In the genomic region with DNA sequence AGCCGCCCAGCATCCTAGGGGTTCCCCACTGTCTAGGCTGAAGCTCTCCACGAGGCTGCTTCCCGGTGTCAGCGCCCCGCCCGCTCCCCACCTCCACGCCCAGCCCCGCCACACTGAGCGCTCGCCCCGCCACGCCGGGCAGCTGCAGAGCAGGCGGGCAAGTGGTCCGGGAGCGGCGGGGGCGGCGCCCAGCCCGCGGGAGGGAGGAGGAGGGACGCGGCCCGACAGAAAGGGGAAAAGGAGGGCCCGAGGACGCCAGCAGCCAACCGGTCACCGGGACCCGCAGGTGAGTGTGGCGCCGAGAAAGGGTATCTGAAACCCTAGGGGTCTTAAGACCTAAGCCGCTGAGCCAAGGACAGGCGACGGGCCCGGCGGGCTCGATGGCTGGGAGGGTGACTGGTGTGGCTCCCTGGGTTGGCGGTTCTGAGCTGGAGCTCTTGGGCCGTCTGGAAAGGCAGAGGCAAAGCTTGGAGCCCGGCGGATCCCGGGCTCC, we compare ENCODE assay signal across 8 mouse cellular contexts. TPM values are rescaled to one million over a fixed set of nuclear protein-coding genes. Genes with fewer than 3 reads are reported as not detected.
A peak's percentile ranks its signal among the peaks of the same experiment; 100 is the strongest.
DNase-seq lines count a peak whose midpoint lies in the region; ATAC-seq lines count a peak whose summit lies in the region.

Adgrg2 (plus strand) TSS at position 227 of the 493 bp plus-strand sequence.

- no peaks in the 10 kb centered on the region for H3K36me3 ChIP-seq in embryonic facial prominence, embryonic 10.5 days (replicated peaks)
- no peaks in the 10 kb centered on the region for H3K36me3 ChIP-seq in heart, embryonic 16.5 days (ENCODE audit: control insufficient read depth, insufficient read depth)
- H3K36me3 ChIP-seq in limb, embryonic 11.5 days (ENCODE audit: control insufficient read depth, insufficient read depth, low read length): no peaks in the 10 kb centered on the region
- H3K36me3 ChIP-seq in midbrain, embryonic 13.5 days: no peaks in the 10 kb centered on the region

- peak within 1 kb of the TSS; percentile 48 for H3K27ac ChIP-seq in embryonic facial prominence, embryonic 10.5 days (replicated peaks)
- H3K27ac ChIP-seq in heart, embryonic 16.5 days (ENCODE audit: low read length): no peak within 1 kb of the TSS
- no peak within 1 kb of the TSS for H3K27ac ChIP-seq in limb, embryonic 11.5 days (replicated peaks; ENCODE audit: low read depth, low read length)
- H3K27ac ChIP-seq in midbrain, embryonic 13.5 days: no peak within 1 kb of the TSS

- H3K9me3 ChIP-seq in embryonic facial prominence, embryonic 10.5 days: no peaks in the 10 kb centered on the region
- no peaks in the 10 kb centered on the region for H3K9me3 ChIP-seq in heart, embryonic 16.5 days (replicated peaks; ENCODE audit: control insufficient read depth, low read length)
- H3K9me3 ChIP-seq in limb, embryonic 11.5 days (ENCODE audit: control insufficient read depth, low read length): no peaks in the 10 kb centered on the region
- no peaks in the 10 kb centered on the region for H3K9me3 ChIP-seq in midbrain, embryonic 13.5 days

- peak; percentile 1 for DNase-seq in right cerebral cortex, adult 18-20 months
- no peak for DNase-seq in right cerebral cortex, adult 2 months (ENCODE audit: low spot score in 2 of 2)
- DNase-seq in embryonic facial prominence, embryonic 10.5 days (ENCODE audit: low spot score): peak; percentile 49
- DNase-seq in limb, embryonic 11.5 days (ENCODE audit: low spot score): peak; percentile 43
- DNase-seq in urinary bladder, postnatal 25 days (ENCODE audit: low spot score): peak; percentile 7
- no peak for DNase-seq in frontal cortex, adult 2 months (ENCODE audit: extremely low spot score in 1 of 2, low spot score in 1 of 2)

- WGBS in embryonic facial prominence, embryonic 10.5 days: 12% methylated on average over 34 of the region's 42 CpGs
- whole genome bisulfite sequencing in heart, embryonic 16.5 days: 13% methylated on average over 40 of the region's 42 CpGs
- 9% methylated on average over 32 of the region's 42 CpGs for WGBS in limb, embryonic 11.5 days
- 13% methylated on average over 38 of the region's 42 CpGs for WGBS in midbrain, embryonic 13.5 days

- no peaks in the 10 kb centered on the region for H3K4me1 ChIP-seq in embryonic facial prominence, embryonic 10.5 days
- no peaks in the 10 kb centered on the region for H3K4me1 ChIP-seq in heart, embryonic 16.5 days (ENCODE audit: control insufficient read depth, insufficient read depth, low read length)
- no peaks in the 10 kb centered on the region for H3K4me1 ChIP-seq in limb, embryonic 11.5 days (ENCODE audit: control insufficient read depth, insufficient read depth, low read length)
- no peaks in the 10 kb centered on the region for H3K4me1 ChIP-seq in midbrain, embryonic 13.5 days (replicated peaks)

- peak within 1 kb of the TSS; percentile 60 for H3K4me3 ChIP-seq in embryonic facial prominence, embryonic 10.5 days
- H3K4me3 ChIP-seq in heart, embryonic 16.5 days (ENCODE audit: low read length): peak within 1 kb of the TSS; percentile 54
- peak within 1 kb of the TSS; percentile 34 for H3K4me3 ChIP-seq in limb, embryonic 11.5 days (ENCODE audit: low read depth, low read length)
- peak within 1 kb of the TSS; percentile 49 for H3K4me3 ChIP-seq in midbrain, embryonic 13.5 days (replicated peaks)

- peak within 1 kb of the TSS; percentile 62 for H3K4me2 ChIP-seq in heart, embryonic 16.5 days (ENCODE audit: low read depth, low read length)
- peak within 1 kb of the TSS; percentile 75 for H3K4me2 ChIP-seq in limb, embryonic 11.5 days (ENCODE audit: low read depth, severe bottlenecking)
- H3K4me2 ChIP-seq in midbrain, embryonic 13.5 days (replicated peaks): peak within 1 kb of the TSS; percentile 69

- peak within 1 kb of the TSS; percentile 51 for H3K9ac ChIP-seq in heart, embryonic 16.5 days (ENCODE audit: low read length)
- peak within 1 kb of the TSS; percentile 27; the same call in 1 of the 2 replicates for H3K9ac ChIP-seq in limb, embryonic 11.5 days (ENCODE audit: low read length)
- H3K9ac ChIP-seq in midbrain, embryonic 13.5 days (replicated peaks): peak within 1 kb of the TSS; percentile 57

- peaks cover 65% of the 10 kb centered on the region for H3K27me3 ChIP-seq in embryonic facial prominence, embryonic 10.5 days (replicated peaks; ENCODE audit: low read depth, poor library complexity, severe bottlenecking)
- 0 out of 2 replicates have a peak, but pooled peaks cover 3% of the 10 kb centered on the region for H3K27me3 ChIP-seq in heart, embryonic 16.5 days (ENCODE audit: control insufficient read depth, insufficient read depth, low read length)
- peaks cover 14% of the 10 kb centered on the region; the same call in 1 of the 2 replicates for H3K27me3 ChIP-seq in limb, embryonic 11.5 days (ENCODE audit: control insufficient read depth, insufficient read depth, low read length)
- H3K27me3 ChIP-seq in midbrain, embryonic 13.5 days: peaks cover 38% of the 10 kb centered on the region; the same call in 1 of the 2 replicates

- ATAC-seq in heart, embryonic 16.5 days (replicated peaks; ENCODE audit: extremely low read depth, insufficient read depth, low FRiP score): no peak; the same call in 1 of the 2 replicates
- peak; percentile 75 for ATAC-seq in limb, embryonic 11.5 days (ENCODE audit: insufficient number of reproducible peaks, low FRiP score, low TSS enrichment, low read depth)
- ATAC-seq in midbrain, embryonic 13.5 days: peak; percentile 91

RNA-seq across cellular contexts. Expression of gene Adgrg2, which starts in this region (rescaled TPM):
- 0.48 and 0.57 TPM in 2 replicates for polyA plus RNA-seq in embryonic facial prominence, embryonic 10.5 days (2016; fragmentation: Nextera tagmentation; extraction: Ambion mirVana)
- polyA plus RNA-seq in heart, embryonic 16.5 days (2015; fragmentation: Nextera tagmentation; extraction: Ambion mirVana): 0.99 and 1.8 TPM in 2 replicates
- 0.33 and 0.54 TPM in 2 replicates for polyA plus RNA-seq in limb, embryonic 11.5 days (2014; fragmentation: Nextera tagmentation; extraction: Ambion mirVana)
- polyA plus RNA-seq in midbrain, embryonic 13.5 days (2015; fragmentation: Nextera tagmentation; extraction: Ambion mirVana): 2.5 and 2.8 TPM in 2 replicates
- polyA plus RNA-seq in frontal cortex, adult 2 months (2012; rRNA removed): 0.61 and 0.66 TPM in 2 replicates

Comparison
In these comparisons a context has a peak if more than half of its experiments do, and no peak if none do; other contexts are left out.
1. DNase-seq: peak in right cerebral cortex, adult 18-20 months (single experiment) and urinary bladder, postnatal 25 days (single experiment); none in right cerebral cortex, adult 2 months (0 of 2) and frontal cortex, adult 2 months (0 of 2).
2. Peak in DNase-seq, H3K4me3 ChIP-seq and H3K27ac ChIP-seq in embryonic facial prominence, embryonic 10.5 days; RNA of the gene not detected or under 1 TPM.
3. Peak in DNase-seq, ATAC-seq, H3K4me3 ChIP-seq, H3K9ac ChIP-seq and H3K4me2 ChIP-seq in limb, embryonic 11.5 days; RNA of the gene not detected or under 1 TPM.
4. Peak in every context shown above with its lines, with median percentiles within 50 percentile points of each other: H3K4me3 ChIP-seq, H3K4me2 ChIP-seq and H3K9ac ChIP-seq.